Mouse (Mus musculus): ENCODE results near the gene Hhatl.
A peak's percentile ranks its signal among the peaks of the same experiment; 100 is the strongest.

Hhatl gene

GRCm38 (mm10) chr9:121791757-121792521 is at the start of gene Hhatl:
Gene Hhatl, minus strand, starts transcription at chr9:121792507.
- no peak for DNase-seq (ENCODE audit: extremely low spot score, low read depth, low spot score)

DNA sequence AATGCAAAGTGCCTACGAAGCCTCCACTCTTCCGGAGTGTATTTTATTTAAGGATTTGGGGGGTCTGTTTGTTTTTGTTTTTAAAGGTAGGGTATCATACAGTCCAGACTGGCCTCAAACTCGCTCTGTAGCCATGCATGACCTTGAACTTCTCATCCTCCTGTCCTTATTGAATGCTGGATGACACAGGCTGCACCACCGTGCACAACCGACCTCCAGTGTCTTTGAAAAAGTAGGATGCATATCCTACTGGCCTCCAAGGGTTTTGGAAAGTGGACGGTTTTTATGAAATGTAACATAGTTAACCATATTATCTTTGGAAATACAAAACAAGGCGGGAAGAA is 47.3 kb upstream of the Hhatl start:
- no peak for DNase-seq (ENCODE audit: extremely low spot score, low read depth, low spot score)

DNA sequence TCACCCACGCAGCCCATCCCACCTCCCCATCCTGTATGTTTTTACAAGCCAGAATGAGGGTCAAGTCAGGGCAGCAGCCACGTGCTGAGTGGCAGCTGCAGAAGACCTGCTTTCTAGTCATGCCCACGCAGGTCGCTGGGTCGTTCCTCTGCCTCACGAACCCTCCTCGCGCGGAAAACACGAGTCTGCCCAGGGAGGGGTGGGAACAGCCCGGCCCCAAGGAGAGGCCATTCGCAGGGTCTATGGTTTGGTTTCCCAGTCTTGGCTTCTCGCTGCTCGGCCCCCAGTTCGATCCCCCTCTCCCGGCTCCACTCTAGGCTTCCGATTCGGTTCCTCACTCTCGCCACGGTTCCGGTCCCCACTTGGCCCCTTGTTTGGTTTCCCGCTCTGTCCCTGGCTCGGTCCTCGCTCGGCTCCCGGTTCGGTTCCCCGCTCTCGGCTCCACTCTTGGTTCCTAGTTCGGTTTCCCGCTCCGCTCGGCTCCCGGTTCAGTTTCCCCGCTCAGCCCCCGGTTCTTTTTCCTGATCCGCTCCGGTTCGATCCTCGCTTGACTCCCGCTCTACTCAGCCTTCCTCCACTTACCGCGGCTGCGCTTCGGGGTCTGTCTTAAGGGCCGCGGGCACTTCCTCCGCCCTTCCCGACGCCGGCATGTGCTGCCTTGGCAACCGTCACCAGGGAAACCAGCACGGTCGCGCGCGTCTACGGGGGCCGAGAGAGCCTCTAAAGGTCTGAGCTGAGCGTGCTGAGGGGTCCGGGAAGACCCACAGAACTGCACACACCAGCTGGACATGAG is 46.7 kb upstream of the Hhatl start, which contains the start of gene Ccdc13:
Gene Ccdc13, minus strand, starts transcription at position 633 of the 793 bp plus-strand sequence.
- DNase-seq (ENCODE audit: extremely low spot score, low read depth, low spot score): no peak

GRCm38 (mm10) chr9:121838008-121838407 is 45.7 kb upstream of the Hhatl start:
- DNase-seq (ENCODE audit: extremely low spot score, low read depth, low spot score): no peak

- DNase-seq (ENCODE audit: extremely low spot score, low read depth, low spot score): no peak
These were observed 41.5 kb upstream of the Hhatl start for GRCm38 (mm10) chr9:121833825-121834224.

- peak; percentile 79 for DNase-seq (ENCODE audit: extremely low spot score, low read depth, low spot score)
These were observed 38.6 kb upstream of the Hhatl start for GRCm38 (mm10) chr9:121830956-121831293.

DNA sequence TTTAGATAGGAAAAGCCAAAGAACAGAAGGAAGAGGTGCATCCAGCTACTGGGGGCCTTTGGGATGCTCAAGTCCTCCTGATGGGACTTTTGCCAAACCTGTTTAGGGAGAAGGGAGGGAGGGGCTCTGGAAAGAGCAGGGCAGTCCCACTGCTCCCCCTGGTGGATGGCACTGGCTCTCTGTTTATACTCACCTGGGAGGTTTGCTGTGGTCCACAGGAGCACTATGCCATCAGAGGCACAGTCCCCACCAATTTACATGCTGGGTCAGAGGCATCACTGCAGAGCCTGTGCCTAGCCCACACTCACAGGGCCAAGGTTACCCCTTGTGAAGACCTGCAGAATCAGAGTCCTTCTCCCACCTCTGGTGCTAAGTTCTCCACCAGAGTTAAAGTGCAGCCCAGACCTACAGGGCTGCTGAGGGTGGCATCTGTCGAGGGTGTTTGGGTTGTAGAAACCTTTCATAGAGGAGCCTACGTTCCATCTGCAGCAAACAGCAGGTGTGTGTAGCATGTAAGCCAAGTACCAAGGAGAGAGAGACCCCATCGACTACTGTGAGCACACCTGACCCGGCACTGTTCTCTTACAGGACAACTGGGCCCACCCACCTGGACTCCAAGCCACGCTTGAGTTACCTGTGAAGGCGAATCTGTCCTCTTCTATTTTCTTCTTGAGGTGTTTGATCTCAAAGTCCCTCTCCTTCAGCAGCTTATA is 38.1 kb upstream of the Hhatl start:
- DNase-seq (ENCODE audit: extremely low spot score, low read depth, low spot score): no peak

DNA sequence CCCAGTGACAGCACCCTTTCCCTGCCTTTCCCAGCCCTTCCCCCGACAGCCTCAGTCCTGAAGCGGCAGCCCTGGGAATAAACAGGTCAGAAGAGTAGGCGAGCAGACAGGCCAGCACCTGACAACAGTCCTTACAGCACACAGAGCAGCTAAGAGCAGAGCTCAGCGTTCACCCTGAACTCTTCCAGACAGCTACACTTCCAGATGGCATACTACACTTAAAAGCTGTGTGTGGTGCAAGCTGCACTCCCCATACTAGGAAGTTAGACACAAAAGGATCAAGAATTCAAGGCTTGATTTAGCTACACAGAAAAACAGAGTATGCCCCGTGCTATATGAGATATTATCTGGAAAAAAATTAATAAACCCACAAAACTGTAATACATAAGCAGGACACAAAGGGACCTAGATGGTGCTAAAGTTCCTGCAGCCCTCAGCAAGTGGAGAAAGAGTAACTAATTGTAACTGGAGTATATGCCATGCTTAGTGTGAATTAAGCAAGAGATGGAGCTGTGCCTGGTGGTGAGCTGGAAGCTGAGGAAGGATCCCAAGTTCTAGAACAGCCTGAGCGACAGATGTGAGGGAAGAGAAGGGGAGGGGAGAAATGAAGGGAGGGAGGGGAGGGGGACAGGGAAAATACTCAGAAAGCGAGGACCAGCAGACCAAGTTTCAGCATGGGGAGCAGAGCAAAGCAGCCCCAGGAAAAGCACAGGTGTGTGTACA is 37.1 kb upstream of the Hhatl start:
- DNase-seq (ENCODE audit: extremely low spot score, low read depth, low spot score): no peak

- no peak for DNase-seq (ENCODE audit: extremely low spot score, low read depth, low spot score)
These were observed 36.0 kb upstream of the Hhatl start for GRCm38 (mm10) chr9:121828314-121828713.

DNA sequence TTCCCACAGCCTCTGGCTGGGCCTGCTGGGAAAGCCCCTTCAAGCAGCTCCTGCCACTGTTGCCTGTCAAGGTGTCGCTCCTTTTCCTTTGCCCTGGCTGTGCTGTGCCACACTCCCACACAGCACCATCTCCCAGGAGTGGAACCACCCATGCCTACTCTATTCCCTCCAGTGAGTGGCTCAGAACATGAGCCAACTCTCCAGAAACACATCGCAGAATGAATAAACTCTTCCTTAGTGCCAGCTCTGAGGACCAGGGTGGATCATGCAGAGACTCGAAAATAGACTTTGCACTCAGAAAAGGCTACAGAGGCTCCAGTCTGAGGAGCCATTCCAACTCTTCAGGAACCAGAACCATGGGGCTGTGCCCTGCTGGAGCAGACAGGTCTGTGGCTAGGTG is 34.0 kb upstream of the Hhatl start:
- DNase-seq (ENCODE audit: extremely low spot score, low read depth, low spot score): no peak

DNA sequence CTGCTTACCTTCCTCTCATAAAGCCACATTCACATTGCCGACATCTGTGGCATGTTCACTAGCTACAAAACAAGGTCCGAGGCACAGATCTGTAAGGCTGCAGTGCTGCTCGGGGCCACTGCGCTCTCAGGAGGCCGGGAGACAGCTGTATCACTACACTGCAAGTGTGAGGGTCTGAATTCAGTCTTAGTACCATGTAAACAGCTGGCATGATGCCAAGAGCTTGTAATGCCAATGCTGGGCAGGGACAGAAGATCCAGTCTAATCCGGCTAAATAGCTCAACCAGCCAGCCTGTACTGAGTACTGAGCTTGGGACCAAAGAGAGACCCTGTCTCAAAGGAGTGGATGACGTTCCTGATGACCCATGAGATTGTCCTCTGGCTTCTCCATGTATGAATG is 31.7 kb upstream of the Hhatl start:
- no peak for DNase-seq (ENCODE audit: extremely low spot score, low read depth, low spot score)

GRCm38 (mm10) chr9:121823051-121823450 is 30.7 kb upstream of the Hhatl start:
- DNase-seq (ENCODE audit: extremely low spot score, low read depth, low spot score): no peak

DNA sequence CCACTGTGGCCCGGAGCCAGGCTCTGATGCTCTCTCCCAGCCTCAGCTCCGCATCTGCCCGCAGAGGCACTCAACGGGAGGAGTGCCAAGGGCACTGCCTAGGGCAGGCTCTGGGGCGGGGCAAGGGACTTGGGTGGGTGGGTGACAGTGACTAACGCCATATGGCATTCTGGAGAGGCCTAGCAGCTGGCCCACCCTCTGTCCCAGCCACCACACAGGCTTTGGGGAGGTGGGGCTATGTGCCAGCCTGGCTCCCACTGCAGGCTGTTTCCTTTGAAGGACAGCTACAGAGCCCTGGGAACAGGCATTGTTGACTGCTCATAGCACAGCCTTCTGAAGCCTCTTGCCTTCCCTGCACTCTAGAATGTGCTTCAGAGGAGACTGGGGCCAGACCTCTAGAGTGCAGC is 30.3 kb upstream of the Hhatl start:
- DNase-seq (ENCODE audit: extremely low spot score, low read depth, low spot score): no peak

- no peak for DNase-seq (ENCODE audit: extremely low spot score, low read depth, low spot score)
These were observed 28.5 kb upstream of the Hhatl start for GRCm38 (mm10) chr9:121820765-121821164.

GRCm38 (mm10) chr9:121819771-121820471 is 27.6 kb upstream of the Hhatl start:
- DNase-seq (ENCODE audit: extremely low spot score, low read depth, low spot score): no peak

DNA sequence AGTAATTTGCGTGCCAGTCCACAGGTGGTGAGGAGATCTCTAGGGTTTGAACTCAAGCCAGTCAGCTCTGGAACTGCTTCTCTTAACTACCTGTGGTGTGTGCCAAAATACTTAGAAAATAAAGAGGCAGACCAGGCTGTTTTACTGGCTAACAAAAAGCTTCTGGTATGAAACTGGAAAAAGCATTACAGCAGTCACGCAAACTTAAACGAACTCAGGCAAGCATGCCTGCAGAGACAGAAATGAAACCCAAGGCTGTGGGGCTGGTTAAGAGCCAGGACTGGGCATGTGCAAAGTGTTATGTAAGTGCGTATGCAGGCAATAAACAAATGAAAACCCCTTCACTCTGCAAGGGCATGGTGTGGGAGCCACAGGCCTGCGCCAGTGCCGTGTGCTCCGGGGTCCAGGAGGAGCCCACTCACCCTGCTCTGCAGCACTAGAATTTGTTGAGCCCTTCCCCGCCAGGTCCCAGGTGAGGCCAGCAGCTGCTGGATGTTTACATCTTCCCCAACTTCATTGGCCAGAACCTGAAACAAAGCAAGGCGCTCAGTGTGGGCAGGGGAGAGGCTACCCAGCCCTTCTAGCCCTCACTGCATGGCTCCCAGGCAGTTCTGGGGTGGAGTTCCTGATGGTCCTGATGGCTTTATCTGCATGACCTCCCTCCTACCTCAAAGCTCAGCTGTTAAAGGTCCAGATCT is 26.9 kb upstream of the Hhatl start:
- no peak for DNase-seq (ENCODE audit: extremely low spot score, low read depth, low spot score)

- DNase-seq (ENCODE audit: extremely low spot score, low read depth, low spot score): no peak
These were observed 22.9 kb upstream of the Hhatl start for GRCm38 (mm10) chr9:121815183-121815582.

DNA sequence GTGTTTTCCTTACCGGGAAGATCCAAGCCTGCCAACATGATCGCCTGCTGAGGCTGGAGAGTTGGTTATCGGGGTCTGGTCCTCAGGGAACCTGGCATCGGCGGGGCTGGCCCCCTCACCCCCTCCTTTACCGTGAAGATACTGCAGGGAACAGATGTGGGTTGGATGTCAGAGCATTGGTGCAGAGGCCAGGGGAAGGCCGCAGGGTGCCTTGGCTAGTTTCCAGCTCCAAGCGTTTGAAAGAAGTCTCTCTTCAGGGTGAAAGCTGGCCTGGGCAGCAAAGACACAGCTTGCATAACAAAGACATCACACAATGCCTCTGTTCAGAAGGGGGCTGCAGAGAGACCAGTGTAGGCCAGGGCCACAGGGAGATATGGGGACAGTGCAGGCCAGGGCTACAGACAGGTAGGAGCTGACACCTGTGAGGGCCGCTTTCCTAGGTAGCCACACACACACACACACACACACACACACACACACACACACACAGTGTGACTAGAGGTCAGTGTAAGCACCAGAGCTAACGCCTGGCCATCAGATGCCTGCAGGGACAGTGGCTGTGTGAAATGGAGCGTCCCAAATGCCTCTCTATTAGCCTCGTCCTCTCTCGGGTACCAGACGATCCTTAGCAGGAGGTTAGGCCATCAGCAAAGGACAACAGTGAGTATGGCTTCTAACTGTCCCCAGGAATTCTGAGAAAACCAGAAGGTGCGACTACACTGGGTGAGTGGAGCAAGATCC is 17.9 kb upstream of the Hhatl start:
- DNase-seq (ENCODE audit: extremely low spot score, low read depth, low spot score): no peak

DNA sequence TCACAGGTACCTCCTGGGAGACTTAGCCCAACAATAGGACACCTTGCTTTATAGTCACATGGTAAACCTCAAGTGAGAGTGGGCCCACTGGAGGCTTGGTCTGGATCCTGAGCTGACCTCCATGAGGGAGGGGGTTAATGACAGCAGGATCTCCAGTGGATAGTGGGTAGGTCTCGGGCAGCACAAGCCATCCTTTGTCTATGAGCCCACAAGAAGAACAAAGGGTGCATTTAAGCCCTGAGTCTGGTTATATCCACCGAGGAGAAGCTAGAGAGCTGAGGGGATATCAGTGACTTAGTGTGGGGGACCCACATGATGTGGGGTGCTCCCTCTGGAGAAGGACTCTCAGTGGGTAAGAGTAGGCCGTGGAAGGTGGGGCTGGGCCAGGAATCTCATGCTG is 16.2 kb upstream of the Hhatl start:
- no peak for DNase-seq (ENCODE audit: extremely low spot score, low read depth, low spot score)
